Mouse (Mus musculus): Measurements from ENCODE around the gene Galr2. TPM values are rescaled to one million over a fixed set of nuclear protein-coding genes. Genes with fewer than 3 reads are reported as not detected.

The Galr2 gene
- polyA plus RNA-seq, 1 experiment from 2014 or later, result not detected

- H3K4me2 ChIP-seq (replicated peaks; ENCODE audit: low read depth, low read length), result no peak overlapping the region
- H3K4me3 ChIP-seq (ENCODE audit: low read depth, low read length), result no peak overlapping the region
- no peak overlapping the region for H3K27ac ChIP-seq (ENCODE audit: low read length)
- no peak for DNase-seq (ENCODE audit: low spot score)
- WGBS, result 67% methylated on average over 22 of the region's 22 CpGs
- no peak; the same call in 1 of the 2 replicates for ATAC-seq
- peaks cover 5% of the 10 kb centered on the region; the same call in 1 of the 2 replicates for H3K4me1 ChIP-seq (ENCODE audit: insufficient read depth, low read depth, low read length)
- TF ChIP-seq EP300 (IDR thresholded peaks at IDR 0.05) (no peak), CTCF (IDR thresholded peaks at IDR 0.05) (no peak)
- H3K27me3 ChIP-seq (replicated peaks; ENCODE audit: insufficient read depth, low read length), result no peaks in the 10 kb centered on the region
- H3K9me3 ChIP-seq (ENCODE audit: low read length), result no peaks in the 10 kb centered on the region
- no peak overlapping the region for H3K9ac ChIP-seq (replicated peaks; ENCODE audit: low read depth)
- H3K36me3 ChIP-seq (ENCODE audit: insufficient read depth, low read length), result peaks cover 34% of the 10 kb centered on the region
Measured at GRCm38 (mm10) chr11:116255090-116255981, 25.4 kb upstream of the Galr2 start.

GRCm38 (mm10) chr11:116255982-116256675 lies 24.6 kb upstream of the Galr2 start:
- no peak overlapping the region for H3K4me2 ChIP-seq (replicated peaks; ENCODE audit: low read depth, low read length)
- no peaks in the 10 kb centered on the region for H3K27me3 ChIP-seq (replicated peaks; ENCODE audit: insufficient read depth, low read length)
- H3K27ac ChIP-seq (ENCODE audit: low read length), result no peak overlapping the region
- TF ChIP-seq CTCF (IDR thresholded peaks at IDR 0.05), result no peak
- no peak for TF ChIP-seq EP300 (IDR thresholded peaks at IDR 0.05)
- no peak overlapping the region for H3K9ac ChIP-seq (replicated peaks; ENCODE audit: low read depth)
- WGBS, result 66% methylated on average over 9 of the region's 9 CpGs
- no peak for ATAC-seq
- DNase-seq (ENCODE audit: low spot score), result no peak
- H3K4me1 ChIP-seq (ENCODE audit: insufficient read depth, low read depth, low read length), result peaks cover 5% of the 10 kb centered on the region; the same call in 1 of the 2 replicates
- no peaks in the 10 kb centered on the region for H3K9me3 ChIP-seq (ENCODE audit: low read length)
- H3K4me3 ChIP-seq (ENCODE audit: low read depth, low read length), result no peak overlapping the region
- peaks cover 28% of the 10 kb centered on the region for H3K36me3 ChIP-seq (ENCODE audit: insufficient read depth, low read length)

GRCm38 (mm10) chr11:116259461-116259860 lies 21.3 kb upstream of the Galr2 start:
- ATAC-seq (no peak), DNase-seq (ENCODE audit: low spot score) (no peak)
- Histone ChIP-seq H3K36me3 (ENCODE audit: insufficient read depth, low read length) (peaks cover 34% of the 10 kb centered on the region), H3K4me3 (ENCODE audit: low read depth, low read length) (no peak overlapping the region), H3K9ac (replicated peaks; ENCODE audit: low read depth) (no peak overlapping the region), H3K4me1 (ENCODE audit: insufficient read depth, low read depth, low read length) (peaks cover 5% of the 10 kb centered on the region; the same call in 1 of the 2 replicates), H3K27me3 (replicated peaks; ENCODE audit: insufficient read depth, low read length) (no peaks in the 10 kb centered on the region), H3K27ac (ENCODE audit: low read length) (no peak overlapping the region), H3K4me2 (replicated peaks; ENCODE audit: low read depth, low read length) (no peak overlapping the region), H3K9me3 (ENCODE audit: low read length) (no peaks in the 10 kb centered on the region)
- 67% methylated on average over 8 of the region's 8 CpGs for WGBS
- TF ChIP-seq CTCF (IDR thresholded peaks at IDR 0.05), result no peak
- no peak for TF ChIP-seq EP300 (IDR thresholded peaks at IDR 0.05)

GRCm38 (mm10) chr11:116260259-116260658 lies 20.5 kb upstream of the Galr2 start:
- DNase-seq (ENCODE audit: low spot score) (peak; percentile 90), ATAC-seq (peak; percentile 96)
- peak; percentile 84 for TF ChIP-seq EP300 (IDR thresholded peaks at IDR 0.05)
- peak; percentile 7; the same call in 1 of the 2 replicates for TF ChIP-seq CTCF (IDR thresholded peaks at IDR 0.05)
- Histone ChIP-seq H3K4me2 (replicated peaks; ENCODE audit: low read depth, low read length) (no peak overlapping the region), H3K9ac (replicated peaks; ENCODE audit: low read depth) (no peak overlapping the region), H3K36me3 (ENCODE audit: insufficient read depth, low read length) (peaks cover 38% of the 10 kb centered on the region), H3K4me3 (ENCODE audit: low read depth, low read length) (no peak overlapping the region), H3K27ac (ENCODE audit: low read length) (peak overlapping the region; percentile 11; the same call in 1 of the 2 replicates), H3K9me3 (ENCODE audit: low read length) (no peaks in the 10 kb centered on the region), H3K27me3 (replicated peaks; ENCODE audit: insufficient read depth, low read length) (no peaks in the 10 kb centered on the region), H3K4me1 (ENCODE audit: insufficient read depth, low read depth, low read length) (peaks cover 5% of the 10 kb centered on the region; the same call in 1 of the 2 replicates)
- WGBS, result 49% methylated on average over 7 of the region's 7 CpGs

GRCm38 (mm10) chr11:116265352-116265751 lies 15.4 kb upstream of the Galr2 start:
- peaks cover 50% of the 10 kb centered on the region for H3K36me3 ChIP-seq (ENCODE audit: insufficient read depth, low read length)
- ATAC-seq (no peak), DNase-seq (ENCODE audit: low spot score) (no peak)
- H3K4me1 ChIP-seq (ENCODE audit: insufficient read depth, low read depth, low read length), result no peaks in the 10 kb centered on the region
- TF ChIP-seq CTCF (IDR thresholded peaks at IDR 0.05), result no peak
- TF ChIP-seq EP300 (IDR thresholded peaks at IDR 0.05), result no peak
- H3K9ac ChIP-seq (replicated peaks; ENCODE audit: low read depth), result no peak overlapping the region
- no peaks in the 10 kb centered on the region for H3K9me3 ChIP-seq (ENCODE audit: low read length)
- no peaks in the 10 kb centered on the region for H3K27me3 ChIP-seq (replicated peaks; ENCODE audit: insufficient read depth, low read length)
- H3K4me3 ChIP-seq (ENCODE audit: low read depth, low read length), result no peak overlapping the region
- 85% methylated on average over 11 of the region's 11 CpGs for WGBS
- no peak overlapping the region for H3K4me2 ChIP-seq (replicated peaks; ENCODE audit: low read depth, low read length)
- H3K27ac ChIP-seq (ENCODE audit: low read length), result no peak overlapping the region

GRCm38 (mm10) chr11:116265850-116266249 lies 14.9 kb upstream of the Galr2 start:
- no peak overlapping the region for H3K9ac ChIP-seq (replicated peaks; ENCODE audit: low read depth)
- H3K9me3 ChIP-seq (ENCODE audit: low read length), result no peaks in the 10 kb centered on the region
- H3K36me3 ChIP-seq (ENCODE audit: insufficient read depth, low read length), result peaks cover 50% of the 10 kb centered on the region
- no peak overlapping the region for H3K4me2 ChIP-seq (replicated peaks; ENCODE audit: low read depth, low read length)
- H3K27me3 ChIP-seq (replicated peaks; ENCODE audit: insufficient read depth, low read length), result no peaks in the 10 kb centered on the region
- H3K27ac ChIP-seq (ENCODE audit: low read length), result no peak overlapping the region
- no peaks in the 10 kb centered on the region for H3K4me1 ChIP-seq (ENCODE audit: insufficient read depth, low read depth, low read length)
- no peak for DNase-seq (ENCODE audit: low spot score)
- 94% methylated on average over 4 of the region's 4 CpGs for WGBS
- no peak for TF ChIP-seq EP300 (IDR thresholded peaks at IDR 0.05)
- no peak for TF ChIP-seq CTCF (IDR thresholded peaks at IDR 0.05)
- ATAC-seq, result no peak
- H3K4me3 ChIP-seq (ENCODE audit: low read depth, low read length), result no peak overlapping the region
